Mouse (Mus musculus) kidney, embryonic 16.5 days (tissue): Measurements from ENCODE around the gene Slco4a1. TPM values are rescaled to one million over a fixed set of nuclear protein-coding genes. Genes with fewer than 3 reads are reported as not detected.

Source experiments
- ATAC-seq: fragments of 200-750 bp; cut with Nextera tagmentation; 2 replicates; pipeline ENCODE4 v1.8.0; 2017; ENCODE audit warnings: moderate TSS enrichment; ENCODE audit not compliant: low FRiP score, low TSS enrichment
- H3K27ac ChIP-seq: fragments of 300-500 bp; sonication (generic); 2 replicates; pipeline ENCODE4 v1.5.1; 2014; ENCODE audit warnings: low read length
- H3K27me3 ChIP-seq: fragments of 300-500 bp; sonication (generic); 2 replicates; pipeline ENCODE4 v1.6.1; 2014; ENCODE audit warnings: low read length, control low read depth, mixed read lengths; ENCODE audit not compliant: insufficient read depth
- H3K36me3 ChIP-seq: fragments of 300-500 bp; sonication (generic); 2 replicates; pipeline ENCODE4 v1.6.1; 2014; ENCODE audit warnings: low read length, control low read depth, mixed read lengths; ENCODE audit not compliant: insufficient read depth
- H3K4me1 ChIP-seq: fragments of 300-500 bp; sonication (generic); 2 replicates; pipeline ENCODE4 v1.6.1; 2014; ENCODE audit warnings: low read length, control low read depth, mixed read lengths; ENCODE audit not compliant: insufficient read depth
- H3K4me2 ChIP-seq: fragments of 300-500 bp; sonication (generic); replicated peaks from 2 replicates; pipeline ENCODE4 v1.6.1; 2014; ENCODE audit warnings: low read depth, low read length
- H3K4me3 ChIP-seq: fragments of 300-500 bp; sonication (generic); 2 replicates; pipeline ENCODE4 v1.5.1; 2014; ENCODE audit warnings: mild to moderate bottlenecking, low read length
- H3K9ac ChIP-seq: fragments of 300-500 bp; sonication (generic); replicated peaks from 2 replicates; pipeline ENCODE4 v1.6.1; 2014; ENCODE audit warnings: low read length
- H3K9me3 ChIP-seq: fragments of 300-500 bp; sonication (generic); 2 replicates; pipeline ENCODE4 v1.6.1; 2016; ENCODE audit warnings: low read length, control low read depth
- WGBS: fragments of 180-500 bp; shearing (Covaris S2); extraction: QIAGEN DNeasy Blood & Tissue Kit; methylation state at CpG from one replicate; pipeline ENCODE4 v1.1.7; 2014; 5-methylcytosine and 5-hydroxymethylcytosine counted together
- polyA plus RNA-seq: library from polyadenylated mRNA; unstranded; fragments of >200 nt; fragmentation: Nextera tagmentation; extraction: Ambion mirVana; gene quantifications from 2 replicates; pipeline ENCODE4 v1.2.1, GENCODE M21; 2015

Gene Slco4a1
- polyA plus RNA-seq, 1 experiment from 2014 or later, result 3.3 TPM

GRCm38 (mm10) chr2:180443861-180444260 is 12.2 kb upstream of the Slco4a1 start:
- Histone ChIP-seq H3K27ac (no peak overlapping the region), H3K27me3 (no peaks in the 10 kb centered on the region), H3K9ac (no peak overlapping the region), H3K36me3 (no peaks in the 10 kb centered on the region), H3K4me3 (no peak overlapping the region), H3K4me1 (no peaks in the 10 kb centered on the region), H3K4me2 (no peak overlapping the region), H3K9me3 (no peaks in the 10 kb centered on the region)
- no peak for ATAC-seq
- 48% methylated on average over 7 of the region's 7 CpGs for WGBS

GRCm38 (mm10) chr2:180444957-180445785 is 10.9 kb upstream of the Slco4a1 start:
- no peak for ATAC-seq
- Histone ChIP-seq H3K4me3 (no peak overlapping the region), H3K4me2 (no peak overlapping the region), H3K9ac (no peak overlapping the region), H3K36me3 (no peaks in the 10 kb centered on the region), H3K4me1 (no peaks in the 10 kb centered on the region), H3K27ac (no peak overlapping the region), H3K27me3 (no peaks in the 10 kb centered on the region), H3K9me3 (no peaks in the 10 kb centered on the region)
- WGBS, result 53% methylated on average over 8 of the region's 9 CpGs

GRCm38 (mm10) chr2:180445962-180446361 is 10.1 kb upstream of the Slco4a1 start:
- H3K36me3 ChIP-seq, result no peaks in the 10 kb centered on the region
- no peak overlapping the region for H3K4me2 ChIP-seq
- H3K27me3 ChIP-seq, result no peaks in the 10 kb centered on the region
- H3K9me3 ChIP-seq, result no peaks in the 10 kb centered on the region
- no peaks in the 10 kb centered on the region for H3K4me1 ChIP-seq
- H3K27ac ChIP-seq, result no peak overlapping the region
- WGBS, result 97% methylated on average over 1 of the region's 1 CpGs
- no peak for ATAC-seq
- H3K9ac ChIP-seq, result no peak overlapping the region
- no peak overlapping the region for H3K4me3 ChIP-seq

- Histone ChIP-seq H3K9ac (no peak overlapping the region), H3K4me3 (no peak overlapping the region), H3K27me3 (0 out of 2 replicates have a peak, but pooled peaks cover 2% of the 10 kb centered on the region), H3K9me3 (no peaks in the 10 kb centered on the region), H3K36me3 (no peaks in the 10 kb centered on the region), H3K27ac (no peak overlapping the region), H3K4me1 (no peaks in the 10 kb centered on the region), H3K4me2 (no peak overlapping the region)
- no peak for ATAC-seq
- WGBS, result 65% methylated on average over 5 of the region's 5 CpGs
These were observed 7.0 kb upstream of the Slco4a1 start for GRCm38 (mm10) chr2:180449007-180449406.

- Histone ChIP-seq H3K4me2 (no peak overlapping the region), H3K27me3 (peaks cover 6% of the 10 kb centered on the region; the same call in 1 of the 2 replicates), H3K4me3 (no peak overlapping the region), H3K9ac (no peak overlapping the region), H3K27ac (no peak overlapping the region), H3K36me3 (no peaks in the 10 kb centered on the region), H3K9me3 (no peaks in the 10 kb centered on the region), H3K4me1 (peaks cover 2% of the 10 kb centered on the region)
- WGBS, result 77% methylated on average over 5 of the region's 5 CpGs
- ATAC-seq, result no peak
These were observed 5.5 kb upstream of the Slco4a1 start for GRCm38 (mm10) chr2:180450529-180450928.

GRCm38 (mm10) chr2:180456705-180457104 is 660 bp downstream of the Slco4a1 start:
- ATAC-seq, result no peak

GRCm38 (mm10) chr2:180457680-180458079 is 1.6 kb downstream of the Slco4a1 start:
- Histone ChIP-seq H3K4me3 (no peak overlapping the region), H3K36me3 (no peaks in the 10 kb centered on the region), H3K27ac (no peak overlapping the region), H3K9me3 (no peaks in the 10 kb centered on the region), H3K27me3 (peaks cover 24% of the 10 kb centered on the region), H3K4me1 (peaks cover 13% of the 10 kb centered on the region), H3K4me2 (no peak overlapping the region), H3K9ac (no peak overlapping the region)
- WGBS, result 54% methylated on average over 2 of the region's 2 CpGs
- ATAC-seq, result no peak

More at GRCm38 (mm10) chr2:180456705-180457104, 660 bp downstream of the Slco4a1 start:
- H3K36me3 ChIP-seq, result no peaks in the 10 kb centered on the region
- H3K4me2 ChIP-seq, result peak overlapping the region; percentile 98
- peaks cover 24% of the 10 kb centered on the region for H3K27me3 ChIP-seq
- peak overlapping the region; percentile 59 for H3K4me3 ChIP-seq
- under 1% methylated on average over 28 of the region's 28 CpGs for WGBS
- no peaks in the 10 kb centered on the region for H3K9me3 ChIP-seq
- H3K4me1 ChIP-seq, result peaks cover 13% of the 10 kb centered on the region
- peak overlapping the region; percentile 51; the same call in 1 of the 2 replicates for H3K9ac ChIP-seq
- no peak overlapping the region for H3K27ac ChIP-seq

GRCm38 (mm10) chr2:180459437-180459836 is 3.4 kb downstream of the Slco4a1 start:
- no peak for ATAC-seq
- Histone ChIP-seq H3K27me3 (peaks cover 21% of the 10 kb centered on the region), H3K4me1 (peaks cover 13% of the 10 kb centered on the region), H3K36me3 (no peaks in the 10 kb centered on the region), H3K9ac (no peak overlapping the region), H3K4me3 (no peak overlapping the region), H3K4me2 (no peak overlapping the region), H3K9me3 (no peaks in the 10 kb centered on the region), H3K27ac (no peak overlapping the region)
- WGBS, result 84% methylated on average over 4 of the region's 4 CpGs

GRCm38 (mm10) chr2:180460801-180461200 is 4.8 kb downstream of the Slco4a1 start:
- Histone ChIP-seq H3K4me1 (peaks cover 8% of the 10 kb centered on the region), H3K4me2 (no peak overlapping the region), H3K27me3 (peaks cover 17% of the 10 kb centered on the region), H3K9me3 (no peaks in the 10 kb centered on the region), H3K4me3 (no peak overlapping the region), H3K36me3 (no peaks in the 10 kb centered on the region), H3K9ac (no peak overlapping the region), H3K27ac (no peak overlapping the region)
- no peak for ATAC-seq
- 71% methylated on average over 8 of the region's 8 CpGs for WGBS

GRCm38 (mm10) chr2:180462593-180462992 is 6.5 kb downstream of the Slco4a1 start:
- ATAC-seq, result no peak
- no peaks in the 10 kb centered on the region for H3K36me3 ChIP-seq
- no peak overlapping the region for H3K4me3 ChIP-seq
- no peak overlapping the region for H3K27ac ChIP-seq
- no peaks in the 10 kb centered on the region for H3K9me3 ChIP-seq
- H3K9ac ChIP-seq, result no peak overlapping the region
- H3K4me1 ChIP-seq, result no peaks in the 10 kb centered on the region
- 86% methylated on average over 8 of the region's 8 CpGs for WGBS
- H3K27me3 ChIP-seq, result peaks cover 3% of the 10 kb centered on the region
- H3K4me2 ChIP-seq, result no peak overlapping the region
